Mouse (Mus musculus) lung, postnatal 0 days (tissue): Measurements from ENCODE around the gene Nwd1. TPM values are rescaled to one million over a fixed set of nuclear protein-coding genes. Genes with fewer than 3 reads are reported as not detected.

Experiments
- ATAC-seq: fragments of 200-750 bp; cut with Nextera tagmentation; 2 replicates; pipeline ENCODE4 v1.8.0; 2017; ENCODE audit warnings: moderate library complexity
- DNase-seq: peaks from one replicate; pipeline ENCODE4 v3.0.0-alpha.2; 2016; ENCODE audit warnings: low spot score
- H3K27ac ChIP-seq: fragments of 300-500 bp; sonication (generic); 2 replicates; pipeline ENCODE4 v1.5.1; 2014; ENCODE audit warnings: antibody characterized with exemption, mild to moderate bottlenecking, low read length, mixed read lengths
- H3K27me3 ChIP-seq: fragments of 300-500 bp; sonication (generic); replicated peaks from 2 replicates; pipeline ENCODE4 v1.6.1; 2014; ENCODE audit warnings: low read length, mixed read lengths; ENCODE audit not compliant: insufficient read depth
- H3K36me3 ChIP-seq: fragments of 300-500 bp; sonication (generic); 2 replicates; pipeline ENCODE4 v1.6.1; 2014; ENCODE audit warnings: low read length, mixed read lengths; ENCODE audit not compliant: insufficient read depth
- H3K4me1 ChIP-seq: fragments of 300-500 bp; sonication (generic); 2 replicates; pipeline ENCODE4 v1.6.1; 2014; ENCODE audit warnings: antibody characterized with exemption, low read depth, low read length, mixed read lengths; ENCODE audit not compliant: insufficient read depth
- H3K4me2 ChIP-seq: fragments of 300-500 bp; sonication (generic); replicated peaks from 2 replicates; pipeline ENCODE4 v1.6.1; 2014; ENCODE audit warnings: low read depth, mild to moderate bottlenecking, low read length, moderate library complexity, mixed read lengths
- H3K4me3 ChIP-seq: fragments of 300-500 bp; sonication (generic); 2 replicates; pipeline ENCODE4 v1.5.1; 2014; ENCODE audit warnings: low read depth, low read length
- H3K9ac ChIP-seq: fragments of 300-500 bp; sonication (generic); replicated peaks from 2 replicates; pipeline ENCODE4 v1.6.1; 2014; ENCODE audit warnings: low read depth, mild to moderate bottlenecking
- H3K9me3 ChIP-seq: fragments of 300-500 bp; sonication (generic); 2 replicates; pipeline ENCODE4 v1.6.1; 2016; ENCODE audit warnings: low read length, mixed read lengths
- CTCF ChIP-seq: IDR thresholded peaks from 2 replicates; pipeline ENCODE4 v1.5.1; 2016; ENCODE audit warnings: antibody characterized with exemption, mild to moderate bottlenecking
- EP300 ChIP-seq: IDR thresholded peaks from 2 replicates; pipeline ENCODE4 v1.6.1; 2016; ENCODE audit warnings: antibody characterized with exemption, mild to moderate bottlenecking, control low read depth
- WGBS: fragments of 180-500 bp; shearing (Covaris S2); extraction: QIAGEN DNeasy Blood & Tissue Kit; methylation state at CpG from one replicate; pipeline ENCODE4 v1.1.7; 2014; 5-methylcytosine and 5-hydroxymethylcytosine counted together
- polyA plus RNA-seq: library from polyadenylated mRNA; unstranded; fragments of >200 nt; fragmentation: Nextera tagmentation; extraction: Ambion mirVana; gene quantifications from 2 replicates; pipeline ENCODE4 v1.2.1, GENCODE M21; 2015

The Nwd1 gene
- polyA plus RNA-seq, 1 experiment from 2014 or later: 0.05 TPM

DNA sequence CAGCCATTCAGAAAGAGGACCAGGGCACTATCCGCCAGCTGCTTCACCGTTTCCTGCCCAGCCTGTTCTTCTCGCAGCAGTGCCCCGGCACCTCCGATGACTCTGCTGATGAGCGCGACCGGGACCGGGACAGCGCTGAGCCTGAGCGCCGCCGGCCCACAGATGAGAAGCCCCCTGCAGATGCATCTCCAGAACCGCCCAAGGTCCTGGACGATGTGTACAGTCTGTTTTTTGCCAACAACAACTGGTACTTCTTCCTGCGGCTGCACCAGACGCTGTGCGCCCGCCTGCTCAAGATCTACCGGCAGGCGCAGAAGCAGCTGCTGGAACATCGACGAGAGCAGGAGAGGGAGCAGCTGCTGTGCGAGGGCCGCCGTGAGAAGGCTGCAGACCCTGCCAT is 103.3 kb downstream of the Nwd1 start:
- 92% methylated on average over 26 of the region's 26 CpGs for WGBS
- no peak overlapping the region for H3K27ac ChIP-seq
- DNase-seq (no peak), ATAC-seq (no peak)
- no peak overlapping the region for H3K9ac ChIP-seq
- no peaks in the 10 kb centered on the region for H3K4me1 ChIP-seq
- peaks cover 64% of the 10 kb centered on the region for H3K36me3 ChIP-seq
- no peak for TF ChIP-seq EP300
- TF ChIP-seq CTCF: no peak
- H3K27me3 ChIP-seq: no peaks in the 10 kb centered on the region
- H3K4me2 ChIP-seq: no peak overlapping the region
- H3K4me3 ChIP-seq: no peak overlapping the region
- H3K9me3 ChIP-seq: no peaks in the 10 kb centered on the region

DNA sequence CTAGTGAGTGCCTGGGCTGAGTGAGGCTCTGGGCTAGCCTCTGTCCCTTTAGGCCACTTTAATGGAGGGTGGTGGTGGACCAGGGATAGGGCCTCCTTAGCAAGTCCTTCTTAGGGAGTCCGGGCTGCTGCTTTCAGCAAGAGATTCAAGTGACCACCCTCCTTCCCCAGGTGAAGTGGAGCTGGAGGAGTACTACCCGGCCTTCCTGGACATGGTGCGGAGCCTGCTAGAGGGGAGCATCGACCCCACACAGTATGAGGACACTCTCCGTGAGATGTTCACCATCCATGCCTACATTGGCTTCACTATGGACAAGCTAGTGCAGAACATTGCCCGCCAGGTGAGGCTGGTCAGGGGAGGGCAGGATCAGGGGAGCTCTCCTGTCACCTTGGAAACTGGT is 103.8 kb downstream of the Nwd1 start:
- DNase-seq (no peak), ATAC-seq (no peak)
- H3K9me3 ChIP-seq: no peaks in the 10 kb centered on the region
- no peaks in the 10 kb centered on the region for H3K27me3 ChIP-seq
- no peak overlapping the region for H3K4me3 ChIP-seq
- no peaks in the 10 kb centered on the region for H3K4me1 ChIP-seq
- H3K9ac ChIP-seq: no peak overlapping the region
- no peak overlapping the region for H3K27ac ChIP-seq
- H3K36me3 ChIP-seq: peaks cover 60% of the 10 kb centered on the region
- H3K4me2 ChIP-seq: no peak overlapping the region
- 97% methylated on average over 6 of the region's 6 CpGs for WGBS
- TF ChIP-seq CTCF: no peak
- no peak for TF ChIP-seq EP300

DNA sequence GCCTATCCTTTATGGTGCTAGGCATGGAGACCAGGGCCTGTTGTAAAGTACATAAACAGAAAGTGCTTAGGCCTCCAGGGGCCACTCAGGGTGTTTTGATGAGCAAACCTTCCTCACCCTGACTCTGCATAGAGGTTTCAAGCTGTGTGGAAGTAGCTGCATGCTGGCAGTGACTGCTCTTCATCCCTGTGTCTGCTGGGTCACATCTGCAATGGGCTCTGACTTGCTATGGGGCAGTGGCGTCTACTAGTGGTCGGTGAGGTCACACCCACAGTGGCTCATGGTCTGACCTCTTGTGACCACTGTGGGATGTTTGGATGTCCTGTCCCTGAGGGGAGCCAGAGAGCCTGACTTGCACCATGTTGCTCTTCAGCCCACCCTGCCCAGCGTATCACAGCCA is 104.6 kb downstream of the Nwd1 start:
- Histone ChIP-seq H3K4me1 (no peaks in the 10 kb centered on the region), H3K36me3 (peaks cover 59% of the 10 kb centered on the region), H3K4me3 (no peak overlapping the region), H3K9me3 (no peaks in the 10 kb centered on the region), H3K27me3 (no peaks in the 10 kb centered on the region), H3K27ac (no peak overlapping the region), H3K9ac (no peak overlapping the region), H3K4me2 (no peak overlapping the region)
- peak; percentile 26 for TF ChIP-seq CTCF
- no peak for TF ChIP-seq EP300
- ATAC-seq (no peak), DNase-seq (no peak)
- 92% methylated on average over 3 of the region's 3 CpGs for WGBS

DNA sequence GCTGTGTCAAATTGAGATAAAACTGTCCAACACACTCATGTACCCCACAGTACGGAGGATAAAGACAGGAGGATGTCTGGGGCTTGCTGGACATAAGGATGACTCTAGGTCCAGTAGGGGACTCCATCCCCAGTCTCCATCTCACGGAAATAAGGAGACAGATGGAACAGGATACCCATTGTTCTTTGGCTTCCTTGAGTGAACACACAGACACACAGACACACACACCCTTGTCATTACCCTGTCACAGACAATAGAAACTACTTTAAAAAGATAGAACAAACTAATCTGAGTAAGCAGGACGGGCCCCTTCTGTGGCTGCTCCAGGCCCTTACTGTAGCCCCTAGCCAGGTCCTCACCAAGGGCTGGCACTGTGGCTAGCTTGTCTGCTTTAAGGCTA is 105.8 kb downstream of the Nwd1 start:
- Histone ChIP-seq H3K27me3 (no peaks in the 10 kb centered on the region), H3K4me3 (no peak overlapping the region), H3K4me2 (no peak overlapping the region), H3K36me3 (peaks cover 50% of the 10 kb centered on the region), H3K4me1 (no peaks in the 10 kb centered on the region), H3K9me3 (no peaks in the 10 kb centered on the region), H3K27ac (no peak overlapping the region), H3K9ac (no peak overlapping the region)
- TF ChIP-seq CTCF (no peak), EP300 (no peak)
- WGBS: 69% methylated on average over 3 of the region's 3 CpGs
- DNase-seq (no peak), ATAC-seq (peak; percentile 55; the same call in 1 of the 2 replicates)

DNA sequence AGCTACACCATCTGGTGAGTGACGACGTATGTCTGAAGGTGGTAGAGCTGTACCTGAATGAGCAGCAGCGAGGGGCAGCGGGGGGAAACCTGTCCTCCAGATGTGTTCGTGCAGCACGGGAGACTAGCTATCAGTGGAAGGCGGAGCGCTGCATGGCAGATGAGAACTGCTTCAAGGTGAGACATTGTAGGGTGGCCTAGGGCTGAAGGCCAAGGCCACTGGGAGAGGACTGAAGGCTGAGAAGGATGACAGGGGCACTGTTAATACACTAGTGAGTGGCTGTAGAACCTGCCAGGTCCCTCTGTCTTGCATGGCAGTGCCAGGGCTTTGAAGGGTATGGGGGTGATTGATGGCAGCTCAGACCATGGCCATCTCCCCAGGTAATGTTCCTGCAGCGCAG is 106.7 kb downstream of the Nwd1 start:
- no peak overlapping the region for H3K9ac ChIP-seq
- TF ChIP-seq EP300: no peak
- DNase-seq: no peak
- H3K4me1 ChIP-seq: no peaks in the 10 kb centered on the region
- H3K36me3 ChIP-seq: peaks cover 48% of the 10 kb centered on the region
- no peak for ATAC-seq
- WGBS: 97% methylated on average over 9 of the region's 9 CpGs
- H3K9me3 ChIP-seq: no peaks in the 10 kb centered on the region
- no peaks in the 10 kb centered on the region for H3K27me3 ChIP-seq
- no peak overlapping the region for H3K4me2 ChIP-seq
- H3K27ac ChIP-seq: no peak overlapping the region
- no peak overlapping the region for H3K4me3 ChIP-seq

DNA sequence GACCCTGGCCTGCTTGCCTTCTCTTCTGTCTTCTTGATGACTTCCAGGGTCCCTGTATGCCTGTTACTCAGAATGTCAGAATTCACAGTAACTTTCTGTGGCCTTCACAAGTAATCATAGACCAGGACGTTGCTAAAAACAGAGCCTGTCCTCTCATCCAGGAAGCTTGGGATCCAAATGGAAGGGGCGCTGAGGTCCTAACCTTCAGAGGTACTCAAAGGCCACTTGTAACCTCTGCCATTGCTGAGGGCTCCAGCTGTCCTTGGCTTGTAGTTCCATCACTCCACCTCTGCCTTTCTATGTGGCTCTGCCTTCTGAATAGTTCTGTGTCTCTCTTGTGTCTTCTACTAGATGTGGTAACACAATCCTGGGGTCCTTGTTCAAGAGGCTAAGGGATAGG is 107.3 kb downstream of the Nwd1 start:
- no peaks in the 10 kb centered on the region for H3K9me3 ChIP-seq
- no peaks in the 10 kb centered on the region for H3K27me3 ChIP-seq
- H3K27ac ChIP-seq: no peak overlapping the region
- H3K4me3 ChIP-seq: no peak overlapping the region
- H3K4me1 ChIP-seq: no peaks in the 10 kb centered on the region
- no peak for ATAC-seq
- TF ChIP-seq EP300 (no peak), CTCF (no peak)
- H3K9ac ChIP-seq: no peak overlapping the region
- no peak for DNase-seq
- WGBS: 100% methylated on average over 2 of the region's 2 CpGs
- peaks cover 47% of the 10 kb centered on the region for H3K36me3 ChIP-seq
- no peak overlapping the region for H3K4me2 ChIP-seq

DNA sequence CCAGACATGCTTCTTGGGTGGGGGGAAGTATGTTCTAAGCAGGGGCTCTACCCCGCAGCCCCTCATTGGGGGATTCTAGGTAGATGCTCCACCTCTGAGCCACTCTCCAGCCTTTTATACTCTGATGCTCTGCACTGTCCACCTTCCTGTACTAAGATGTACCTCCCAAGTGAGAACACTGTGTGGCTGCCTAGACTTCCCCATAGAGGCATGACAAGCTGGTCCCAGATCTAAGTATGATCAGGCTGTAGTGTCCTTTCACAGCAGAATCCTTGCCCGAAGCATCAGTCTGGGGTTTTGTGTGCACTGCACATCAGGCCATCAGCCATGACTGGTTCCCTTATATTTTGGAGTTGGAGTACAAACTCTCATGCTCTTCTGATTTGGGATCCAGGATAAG is 109.5 kb downstream of the Nwd1 start:
- Histone ChIP-seq H3K9ac (no peak overlapping the region), H3K4me1 (no peaks in the 10 kb centered on the region), H3K9me3 (no peaks in the 10 kb centered on the region), H3K4me2 (no peak overlapping the region), H3K4me3 (no peak overlapping the region), H3K27ac (no peak overlapping the region), H3K27me3 (no peaks in the 10 kb centered on the region), H3K36me3 (peaks cover 28% of the 10 kb centered on the region)
- TF ChIP-seq EP300: no peak
- TF ChIP-seq CTCF: no peak
- no peak for ATAC-seq
- WGBS: 93% methylated on average over 2 of the region's 2 CpGs
- no peak for DNase-seq
